Mouse (Mus musculus): Measurements from ENCODE around the gene Tas1r2. TPM values are rescaled to one million over a fixed set of nuclear protein-coding genes. Genes with fewer than 3 reads are reported as not detected.

The Tas1r2 gene
- polyA plus RNA-seq (2012; rRNA removed): not detected in 2 replicates

GRCm38 (mm10) chr4:139653238-139653637, at the start of gene Tas1r2:
TSS of gene Tas1r2 (plus strand) at chr4:139653538.

GRCm38 (mm10) chr4:139622373-139623282, 30.7 kb upstream of the Tas1r2 start, which contains the start of gene Aldh4a1:
TSS of gene Aldh4a1 (plus strand) at chr4:139622866.

Other genes starting within 250 kb of the Tas1r2 start
- gene Iffo2, start 123.0 kb upstream of the Tas1r2 start, polyA plus RNA-seq (2012; rRNA removed): 10.3 and 10.8 TPM in 2 replicates
- not detected in 2 replicates for gene Gm21969, start 50.4 kb upstream of the Tas1r2 start, polyA plus RNA-seq (2012; rRNA removed)
- 68.3 and 69.1 TPM in 2 replicates for gene Aldh4a1, start 30.7 kb upstream of the Tas1r2 start, polyA plus RNA-seq (2012; rRNA removed)
- not detected in 2 replicates for gene Pax7, start 180.0 kb downstream of the Tas1r2 start, polyA plus RNA-seq (2012; rRNA removed)

Measured in ovary, adult 2 months (tissue).